Mouse (Mus musculus) limb, embryonic 14.5 days (tissue): ENCODE measurements around the gene Unc93a. TPM values are rescaled to one million over a fixed set of nuclear protein-coding genes. Genes with fewer than 3 reads are reported as not detected.
"Not testable (repeated sequence)": the region's sequence is repeated elsewhere in the genome, so short reads cannot be mapped to it uniquely, and the experiment has no call there.

Source experiments
- ATAC-seq: fragments of 200-750 bp; cut with Nextera tagmentation; 2 replicates; pipeline ENCODE4 v1.8.0; 2017; ENCODE audit warnings: low read depth, moderate number of reproducible peaks, moderate TSS enrichment; ENCODE audit not compliant: low FRiP score
- DNase-seq: peaks from one replicate; pipeline ENCODE4 v3.0.0-alpha.2; 2015; ENCODE audit warnings: low spot score
- H3K27ac ChIP-seq: fragments of 300-500 bp; sonication (generic); replicated peaks from 2 replicates; pipeline ENCODE4 v1.5.1; 2014; ENCODE audit warnings: low read depth, mild to moderate bottlenecking, low read length, moderate library complexity, mixed read lengths
- H3K27me3 ChIP-seq: fragments of 300-500 bp; sonication (generic); 2 replicates; pipeline ENCODE4 v1.6.1; 2014; ENCODE audit warnings: low read length, mixed read lengths; ENCODE audit not compliant: control insufficient read depth, insufficient read depth
- H3K36me3 ChIP-seq: fragments of 300-500 bp; sonication (generic); 2 replicates; pipeline ENCODE4 v1.6.1; 2014; ENCODE audit warnings: mild to moderate bottlenecking, low read length, moderate library complexity, mixed read lengths; ENCODE audit not compliant: control insufficient read depth, insufficient read depth
- H3K4me1 ChIP-seq: fragments of 300-500 bp; sonication (generic); 2 replicates; pipeline ENCODE4 v1.6.1; 2014; ENCODE audit warnings: antibody characterized with exemption, low read length, mixed read lengths; ENCODE audit not compliant: control insufficient read depth, insufficient read depth
- H3K4me2 ChIP-seq: fragments of 300-500 bp; sonication (generic); replicated peaks from 2 replicates; pipeline ENCODE4 v1.6.1; 2014; ENCODE audit warnings: low read depth, mild to moderate bottlenecking, low read length, moderate library complexity; ENCODE audit not compliant: severe bottlenecking
- H3K4me3 ChIP-seq: fragments of 300-500 bp; sonication (generic); replicated peaks from 2 replicates; pipeline ENCODE4 v1.5.1; 2014; ENCODE audit warnings: low read length
- H3K9ac ChIP-seq: fragments of 300-500 bp; sonication (generic); 2 replicates; pipeline ENCODE4 v1.6.1; 2014; ENCODE audit warnings: mild to moderate bottlenecking, low read depth, low read length, moderate library complexity; ENCODE audit not compliant: severe bottlenecking
- H3K9me3 ChIP-seq: fragments of 300-500 bp; sonication (generic); 2 replicates; pipeline ENCODE4 v1.6.1; 2016; ENCODE audit warnings: low read length; ENCODE audit not compliant: control insufficient read depth
- WGBS: fragments of 180-500 bp; shearing (Covaris S2); extraction: QIAGEN DNeasy Blood & Tissue Kit; methylation state at CpG from one replicate; pipeline ENCODE4 v1.1.7; 2014; 5-methylcytosine and 5-hydroxymethylcytosine counted together
- polyA plus RNA-seq, 2 experiments: library from polyadenylated mRNA; depleted of rRNA in 1 of 2; stranded (reverse) in 1 of 2; unstranded in 1 of 2; fragments of >200 nt; fragmentation: Nextera tagmentation in 1 of 2; extraction: Ambion mirVana in 1 of 2; gene quantifications; 2 replicates each; pipeline versions ENCODE4 v1.2.1 to v1.2.3; 2012 to 2014

Gene Unc93a
- polyA plus RNA-seq (2012; rRNA removed) (0.10 TPM in 2 replicates), polyA plus RNA-seq (2014; fragmentation: Nextera tagmentation; extraction: Ambion mirVana) (0.12 and 0.21 TPM in 2 replicates)

- not testable (repeated sequence) for H3K36me3 ChIP-seq, H3K4me1 ChIP-seq, H3K4me2 ChIP-seq, H3K9ac ChIP-seq, H3K9me3 ChIP-seq, H3K4me3 ChIP-seq, DNase-seq, H3K27ac ChIP-seq, H3K27me3 ChIP-seq
- WGBS, result 58% methylated on average over 3 of the region's 4 CpGs
- 0 out of 2 replicates have a peak, but pooled peaks have one; percentile 32 for ATAC-seq
These were observed at the start of gene Unc93a for GRCm38 (mm10) chr17:13131710-13132109. Unc93a (minus strand) TSS chr17:13131810.

GRCm38 (mm10) chr17:13180491-13180890 is 48.9 kb upstream of the Unc93a start:
- H3K27me3 ChIP-seq, H3K9ac ChIP-seq, H3K36me3 ChIP-seq, H3K4me1 ChIP-seq, DNase-seq, H3K27ac ChIP-seq, ATAC-seq, H3K4me3 ChIP-seq, H3K4me2 ChIP-seq: not testable (repeated sequence)
- H3K9me3 ChIP-seq, result peaks cover 13% of the 10 kb centered on the region; the same call in 1 of the 2 replicates
- 88% methylated on average over 5 of the region's 5 CpGs for WGBS

GRCm38 (mm10) chr17:13179021-13179420 is 47.4 kb upstream of the Unc93a start:
- not testable (repeated sequence) for ATAC-seq
- 76% methylated on average over 4 of the region's 4 CpGs for WGBS

GRCm38 (mm10) chr17:13177796-13178195 is 46.2 kb upstream of the Unc93a start:
- H3K4me2 ChIP-seq, H3K27me3 ChIP-seq, DNase-seq, H3K4me1 ChIP-seq, H3K36me3 ChIP-seq, H3K27ac ChIP-seq, H3K4me3 ChIP-seq, H3K9ac ChIP-seq: not testable (repeated sequence)
- H3K9me3 ChIP-seq, result peaks cover 13% of the 10 kb centered on the region; the same call in 1 of the 2 replicates
- WGBS, result 55% methylated on average over 1 of the region's 1 CpGs
- 0 out of 2 replicates have a peak, but pooled peaks have one; percentile 9 for ATAC-seq

More at GRCm38 (mm10) chr17:13179021-13179420, 47.4 kb upstream of the Unc93a start:
- H3K4me3 ChIP-seq, H3K9ac ChIP-seq, H3K36me3 ChIP-seq, H3K27me3 ChIP-seq, H3K27ac ChIP-seq, H3K4me2 ChIP-seq, DNase-seq, H3K4me1 ChIP-seq: not testable (repeated sequence)
- peaks cover 13% of the 10 kb centered on the region; the same call in 1 of the 2 replicates for H3K9me3 ChIP-seq

GRCm38 (mm10) chr17:13175609-13176008 is 44.0 kb upstream of the Unc93a start:
- WGBS, result no CpG with 5 or more reads among the region's 1 CpGs
- ATAC-seq, H3K4me3 ChIP-seq: not testable (repeated sequence)

GRCm38 (mm10) chr17:13174029-13174428 is 42.4 kb upstream of the Unc93a start:
- ATAC-seq, H3K36me3 ChIP-seq, H3K9me3 ChIP-seq, H3K4me1 ChIP-seq, H3K4me3 ChIP-seq, DNase-seq, H3K9ac ChIP-seq, H3K27ac ChIP-seq, H3K4me2 ChIP-seq, H3K27me3 ChIP-seq: not testable (repeated sequence)
- 54% methylated on average over 1 of the region's 3 CpGs for WGBS

More at GRCm38 (mm10) chr17:13175609-13176008, 44.0 kb upstream of the Unc93a start:
- DNase-seq, H3K4me1 ChIP-seq, H3K27me3 ChIP-seq, H3K9ac ChIP-seq, H3K36me3 ChIP-seq, H3K27ac ChIP-seq, H3K4me2 ChIP-seq, H3K9me3 ChIP-seq: not testable (repeated sequence)

- WGBS, result 81% methylated on average over 6 of the region's 6 CpGs
- not testable (repeated sequence) for ATAC-seq
These were observed 42.0 kb upstream of the Unc93a start for GRCm38 (mm10) chr17:13173578-13173977.

GRCm38 (mm10) chr17:13146128-13146527 is 14.5 kb upstream of the Unc93a start:
- ATAC-seq, result not testable (repeated sequence)
- WGBS, result 89% methylated on average over 7 of the region's 7 CpGs

More at GRCm38 (mm10) chr17:13173578-13173977, 42.0 kb upstream of the Unc93a start:
- H3K9me3 ChIP-seq, H3K27me3 ChIP-seq, H3K9ac ChIP-seq, DNase-seq, H3K36me3 ChIP-seq, H3K4me2 ChIP-seq, H3K4me3 ChIP-seq, H3K4me1 ChIP-seq, H3K27ac ChIP-seq: not testable (repeated sequence)

More at GRCm38 (mm10) chr17:13146128-13146527, 14.5 kb upstream of the Unc93a start:
- not testable (repeated sequence) for DNase-seq, H3K36me3 ChIP-seq, H3K4me2 ChIP-seq, H3K4me1 ChIP-seq, H3K4me3 ChIP-seq, H3K27ac ChIP-seq, H3K9ac ChIP-seq, H3K27me3 ChIP-seq, H3K9me3 ChIP-seq
